In genomic region chr2:33966984-33967421, GRCm38 (mm10) we compare ENCODE assay signal across 9 mouse cellular contexts.
DNase-seq lines count a peak whose midpoint lies in the region; ATAC-seq and TF ChIP-seq lines count a peak whose summit lies in the region.
"Had no signal": no experiment of that assay in that cellular context is flagged by ENCODE, and none has a peak within 500 bp of the region (broad histone marks: within the 10 kb centered on the region; RNA-seq: fewer than 3 reads in every experiment).

No protein-coding gene starts in this region.

- H3K4me2 ChIP-seq in kidney, embryonic 14.5 days (replicated peaks; ENCODE audit: low read depth, low read length) = peak overlapping the region; percentile 51
- H3K4me2 ChIP-seq in forebrain, embryonic 11.5 days (ENCODE audit: low read depth, low read length, severe bottlenecking) = no peak overlapping the region
- H3K4me2 ChIP-seq in hindbrain, postnatal 0 days (ENCODE audit: low read depth, low read length) = peak overlapping the region; percentile 45

- peak overlapping the region; percentile 37; the same call in 1 of the 2 replicates for H3K27ac ChIP-seq in kidney, embryonic 14.5 days (ENCODE audit: low read depth, low read length)
- peak overlapping the region; percentile 37 for H3K27ac ChIP-seq in forebrain, embryonic 11.5 days (ENCODE audit: low read depth, low read length)
- H3K27ac ChIP-seq in hindbrain, postnatal 0 days = peak overlapping the region; percentile 73; the same call in 1 of the 2 replicates

- H3K27me3 ChIP-seq in kidney, embryonic 14.5 days (ENCODE audit: control insufficient read depth, insufficient read depth, low read length) = no peaks in the 10 kb centered on the region
- H3K27me3 ChIP-seq in forebrain, embryonic 11.5 days (ENCODE audit: control insufficient read depth, insufficient read depth, low read length) = no peaks in the 10 kb centered on the region
- H3K27me3 ChIP-seq in hindbrain, postnatal 0 days (ENCODE audit: insufficient read depth, low read length) = no peaks in the 10 kb centered on the region

- peak; percentile 84 for ATAC-seq in kidney, embryonic 14.5 days (ENCODE audit: low FRiP score, low TSS enrichment)
- no peak for ATAC-seq in forebrain, embryonic 11.5 days (replicated peaks; ENCODE audit: low FRiP score)
- peak; percentile 91 for ATAC-seq in hindbrain, postnatal 0 days

- WGBS in kidney, embryonic 14.5 days = 28% methylated on average over 7 of the region's 7 CpGs
- 47% methylated on average over 7 of the region's 7 CpGs for WGBS in forebrain, embryonic 11.5 days
- WGBS in hindbrain, postnatal 0 days = 18% methylated on average over 7 of the region's 7 CpGs

- H3K9ac ChIP-seq in kidney, embryonic 14.5 days (ENCODE audit: low read depth, low read length) = 0 out of 2 replicates have a peak overlapping the region, but pooled peaks have one; percentile 23
- no peak overlapping the region; the same call in 1 of the 2 replicates for H3K9ac ChIP-seq in forebrain, embryonic 11.5 days (ENCODE audit: low read length)
- 0 out of 2 replicates have a peak overlapping the region, but pooled peaks have one; percentile 35 for H3K9ac ChIP-seq in hindbrain, postnatal 0 days (replicated peaks; ENCODE audit: low read length)

- DNase-seq in kidney, postnatal 25 days = no peak
- peak; percentile 53 for DNase-seq in brain, adult 2 months (ENCODE audit: low read depth, low spot score)
- DNase-seq in forebrain, embryonic 11.5 days (ENCODE audit: low spot score) = no peak
- peak; percentile 89 for DNase-seq in hindbrain, postnatal 0 days (ENCODE audit: low spot score)
- DNase-seq in lung, postnatal 4 days = peak; percentile 62 to 90
- no peak for DNase-seq in spleen, postnatal 14 days (ENCODE audit: low spot score in 2 of 2)
- DNase-seq in spleen, postnatal 4 days (ENCODE audit: low spot score in 2 of 2) = no peak

- no peaks in the 10 kb centered on the region for H3K36me3 ChIP-seq in kidney, embryonic 14.5 days (ENCODE audit: control insufficient read depth, insufficient read depth, low read length)
- no peaks in the 10 kb centered on the region for H3K36me3 ChIP-seq in forebrain, embryonic 11.5 days (ENCODE audit: control insufficient read depth, insufficient read depth, low read length)
- no peaks in the 10 kb centered on the region for H3K36me3 ChIP-seq in hindbrain, postnatal 0 days (ENCODE audit: insufficient read depth, low read length)

- H3K4me1 ChIP-seq in kidney, embryonic 14.5 days (ENCODE audit: control insufficient read depth, insufficient read depth, low read length) = peaks cover 17% of the 10 kb centered on the region; the same call in 1 of the 2 replicates
- H3K4me1 ChIP-seq in forebrain, embryonic 11.5 days (replicated peaks; ENCODE audit: control insufficient read depth, insufficient read depth, low read length) = peaks cover 17% of the 10 kb centered on the region
- H3K4me1 ChIP-seq in hindbrain, postnatal 0 days (ENCODE audit: insufficient read depth, low read length) = peaks cover 10% of the 10 kb centered on the region; the same call in 1 of the 2 replicates

- no peaks in the 10 kb centered on the region for H3K9me3 ChIP-seq in kidney, embryonic 14.5 days (ENCODE audit: control insufficient read depth, low read length)
- H3K9me3 ChIP-seq in forebrain, embryonic 11.5 days (ENCODE audit: control insufficient read depth, low read length) = no peaks in the 10 kb centered on the region
- H3K9me3 ChIP-seq in hindbrain, postnatal 0 days (ENCODE audit: low read length) = no peaks in the 10 kb centered on the region

- H3K4me3 ChIP-seq in kidney, embryonic 14.5 days (ENCODE audit: low read length) = peak overlapping the region; percentile 27
- H3K4me3 ChIP-seq in forebrain, embryonic 11.5 days (ENCODE audit: low read depth, low read length) = no peak overlapping the region
- peak overlapping the region; percentile 18; the same call in 1 of the 2 replicates for H3K4me3 ChIP-seq in hindbrain, postnatal 0 days (ENCODE audit: low read length)
- H3K4me3 ChIP-seq: erythroblast, embryonic 14.5 days had no signal

- peak; percentile 42 for TF ChIP-seq CTCF in hindbrain, postnatal 0 days (IDR thresholded peaks at IDR 0.05; ENCODE audit: low read depth)

Comparison
In these comparisons a context has a peak if more than half of its experiments do, and no peak if none do; other contexts are left out.
1. DNase-seq: peak in brain, adult 2 months (single experiment), hindbrain, postnatal 0 days (single experiment) and lung, postnatal 4 days (2 of 2); none in kidney, postnatal 25 days (0 of 2), forebrain, embryonic 11.5 days (single experiment), spleen, postnatal 14 days (0 of 2) and spleen, postnatal 4 days (0 of 2).
2. Peak in every context shown above with its lines, with median percentiles within 50 percentile points of each other: H3K27ac ChIP-seq.